Mouse (Mus musculus): ENCODE results near the gene 1700001L19Rik. TPM values are rescaled to one million over a fixed set of nuclear protein-coding genes. Genes with fewer than 3 reads are reported as not detected.

Gene 1700001L19Rik
- total and polyA plus RNA-seq, 3 experiments, result not detected

DNA sequence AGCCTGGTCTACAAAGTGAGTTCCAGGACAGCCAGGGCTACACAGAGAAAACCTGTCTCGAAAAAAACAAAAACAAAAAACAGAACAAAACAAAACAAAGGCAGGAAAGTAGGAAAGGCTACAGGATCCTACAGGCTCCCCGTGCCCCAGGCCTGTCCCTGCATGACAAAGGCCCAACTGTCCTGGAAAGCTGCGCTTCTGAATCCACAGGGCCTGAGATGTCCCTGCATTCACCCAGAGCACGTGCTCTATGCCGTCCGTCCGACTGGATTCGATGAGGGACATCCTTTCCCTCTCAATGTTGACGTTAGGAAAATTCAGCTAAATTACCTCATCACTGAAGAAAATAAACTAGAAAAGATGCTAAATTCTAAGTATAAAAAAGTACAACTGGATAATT lies 29.1 kb upstream of the 1700001L19Rik start:
- dilution Hi-C loops (cut with MboI; ENCODE audit: extremely low pct_ligation_motif_present, extremely low pct_unique_long_range_greater_than_20kb, low sequenced_read_pairs) (no loop called here), in situ Hi-C loops (cut with MboI; ENCODE audit: low pct_ligation_motif_present, low pct_unique_long_range_greater_than_20kb, low sequenced_read_pairs) (no loop called here)
- peaks cover 69 to 96% of the 10 kb centered on the region in 2 experiments for H3K36me3 ChIP-seq (replicated peaks in 1 of 2; ENCODE audit: control insufficient read depth in 1 of 2, insufficient read depth in 1 of 2, low read length in 1 of 2)

DNA sequence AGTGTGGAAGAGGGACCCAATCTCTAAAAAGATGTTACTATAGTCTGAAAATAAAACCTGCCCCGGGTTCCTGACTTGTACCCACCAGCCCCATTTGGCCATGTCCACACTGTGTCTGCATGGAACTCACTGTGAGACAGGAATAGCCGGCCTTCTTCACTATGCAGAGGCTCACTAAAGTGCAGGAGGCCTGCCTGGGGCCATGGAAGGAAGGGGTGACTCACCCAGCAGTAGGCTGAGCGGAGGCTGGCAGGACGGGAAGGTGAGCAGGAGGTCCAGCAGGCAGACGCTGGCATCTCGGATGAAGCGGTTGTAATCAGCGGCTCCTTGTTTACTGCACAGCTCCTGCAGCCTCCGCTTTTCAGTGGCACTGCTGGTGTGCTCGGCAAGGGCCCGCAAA lies 28.7 kb upstream of the 1700001L19Rik start:
- Histone ChIP-seq H3K27ac (ENCODE audit: insufficient read depth, low read depth) (no peak overlapping the region), H3K9me3 (replicated peaks; ENCODE audit: low read length) (no peaks in the 10 kb centered on the region), H3K4me2 (ENCODE audit: insufficient read depth, low read depth, poor library complexity, severe bottlenecking) (no peak overlapping the region), H3K27me3 (replicated peaks) (no peaks in the 10 kb centered on the region), H3K9ac (ENCODE audit: insufficient read depth, low read depth) (no peak overlapping the region), H3K4me1 (ENCODE audit: control insufficient read depth in 1 of 2, insufficient read depth in 2 of 2) (no peaks in the 10 kb centered on the region), H3K36me3 (replicated peaks in 1 of 2; ENCODE audit: control insufficient read depth in 1 of 2, insufficient read depth in 1 of 2, low read length in 1 of 2) (peaks cover 69 to 96% of the 10 kb centered on the region in 2 experiments), H3K4me3 (replicated peaks in 1 of 3; ENCODE audit: low read depth in 2 of 3, low read length in 2 of 3, poor library complexity in 1 of 3) (no peak overlapping the region), H3K79me2 (replicated peaks; ENCODE audit: control insufficient read depth, extremely low read depth, insufficient read depth, poor library complexity, severe bottlenecking) (no peaks in the 10 kb centered on the region)
- in situ Hi-C loops (cut with MboI; ENCODE audit: low pct_ligation_motif_present, low pct_unique_long_range_greater_than_20kb, low sequenced_read_pairs), result no loop called here
- TF ChIP-seq RCOR1 (conservative IDR thresholded peaks at IDR 0.05; ENCODE audit: low read depth, low read length), result no peak
- TF ChIP-seq ELF1 (IDR thresholded peaks at IDR 0.05; ENCODE audit: low read depth, low read length), result no peak
- no peak for TF ChIP-seq EP300 (IDR thresholded peaks at IDR 0.05; ENCODE audit: low read length)
- TF ChIP-seq USF2 (conservative IDR thresholded peaks at IDR 0.05; ENCODE audit: low read depth, low read length), result no peak
- TF ChIP-seq ETS1 (conservative IDR thresholded peaks at IDR 0.05; ENCODE audit: low read depth, low read length), result no peak
- TF ChIP-seq MAFK (IDR thresholded peaks at IDR 0.05; ENCODE audit: insufficient replicate concordance, low read length), result no peak
- TF ChIP-seq CTCF (conservative IDR thresholded peaks at IDR 0.05 in 1 of 2, IDR thresholded peaks at IDR 0.05 in 1 of 2; ENCODE audit: low read depth in 2 of 2, low read length in 2 of 2), result no peak
- TF ChIP-seq POLR2A (IDR thresholded peaks at IDR 0.05; ENCODE audit: low read depth, low read length), result no peak
- no peak for TF ChIP-seq E2F4 (IDR thresholded peaks at IDR 0.05; ENCODE audit: insufficient replicate concordance, low read depth, low read length)
- no peak for TF ChIP-seq TCF12 (IDR thresholded peaks at IDR 0.05; ENCODE audit: low read depth, low read length)
- TF ChIP-seq ZC3H11A (IDR thresholded peaks at IDR 0.05; ENCODE audit: low read depth, low read length), result no peak
- TF ChIP-seq SMC3 (IDR thresholded peaks at IDR 0.05; ENCODE audit: low read depth, low read length), result no peak
- no peak for TF ChIP-seq SIN3A (IDR thresholded peaks at IDR 0.05; ENCODE audit: low read length)
- no peak for DNase-seq (ENCODE audit: extremely low read depth)
- dilution Hi-C loops (cut with MboI; ENCODE audit: extremely low pct_ligation_motif_present, extremely low pct_unique_long_range_greater_than_20kb, low sequenced_read_pairs), result no loop called here

More for the DNA sequence above, 29.1 kb upstream of the 1700001L19Rik start:
- H3K4me3 ChIP-seq (replicated peaks in 1 of 3; ENCODE audit: low read depth in 2 of 3, low read length in 2 of 3, poor library complexity in 1 of 3), result no peak overlapping the region
- H3K4me2 ChIP-seq (ENCODE audit: insufficient read depth, low read depth, poor library complexity, severe bottlenecking), result no peak overlapping the region
- H3K4me1 ChIP-seq (ENCODE audit: control insufficient read depth in 1 of 2, insufficient read depth in 2 of 2), result no peaks in the 10 kb centered on the region
- H3K79me2 ChIP-seq (replicated peaks; ENCODE audit: control insufficient read depth, extremely low read depth, insufficient read depth, poor library complexity, severe bottlenecking), result no peaks in the 10 kb centered on the region
- H3K9ac ChIP-seq (ENCODE audit: insufficient read depth, low read depth), result no peak overlapping the region
- no peak overlapping the region for H3K27ac ChIP-seq (ENCODE audit: insufficient read depth, low read depth)
- no peaks in the 10 kb centered on the region for H3K9me3 ChIP-seq (replicated peaks; ENCODE audit: low read length)
- no peaks in the 10 kb centered on the region for H3K27me3 ChIP-seq (replicated peaks)
- no peak for DNase-seq (ENCODE audit: extremely low read depth)
- TF ChIP-seq RAD21 (IDR thresholded peaks at IDR 0.05; ENCODE audit: low read depth, low read length), result no peak
- no peak for TF ChIP-seq CHD1 (IDR thresholded peaks at IDR 0.05; ENCODE audit: low read depth, low read length)

All from CH12.LX (cell line).